Mouse (Mus musculus) C2C12 (cell line): ENCODE results near the gene Agrp.

Source experiments
- CEBPB ChIP-seq: IDR thresholded peaks from one replicate; pipeline ENCODE4 v1.6.1; 2011; ENCODE audit warnings: low read depth, mild to moderate bottlenecking, control low read depth, moderate library complexity
- CTCF ChIP-seq: IDR thresholded peaks from one replicate; pipeline ENCODE4 v1.5.1; 2011; ENCODE audit not compliant: control insufficient read depth, insufficient read depth, insufficient read length
- MAX ChIP-seq: IDR thresholded peaks from one replicate; pipeline ENCODE4 v1.6.1; 2011; ENCODE audit warnings: mild to moderate bottlenecking, control low read depth
- MYOD1 ChIP-seq: IDR thresholded peaks from one replicate; pipeline ENCODE4 v1.6.1; 2011; ENCODE audit warnings: low read depth; ENCODE audit not compliant: control insufficient read depth, insufficient read length

DNA sequence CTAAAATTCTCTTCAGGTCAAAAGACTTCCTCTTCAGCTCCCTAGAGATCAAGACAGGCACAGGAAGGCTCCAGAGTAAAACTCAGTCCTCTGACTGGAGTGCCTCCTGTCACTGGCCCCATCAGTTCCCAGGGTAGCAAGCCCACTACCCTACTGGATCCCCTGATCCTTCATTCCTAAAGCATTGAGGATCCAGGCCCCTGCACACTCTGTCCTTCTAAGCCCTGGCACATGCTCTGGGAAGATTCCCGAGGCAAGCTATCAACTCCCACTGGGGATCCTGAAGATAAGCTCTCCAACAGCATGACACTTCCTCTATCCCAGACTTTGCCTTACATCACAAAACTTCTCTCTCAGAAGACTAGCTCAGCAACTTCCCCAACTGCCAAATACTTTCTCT, 93.5 kb downstream of the Agrp start:
- TF ChIP-seq CTCF (no peak), MYOD1 (no peak), CEBPB (no peak), MAX (no peak)
